Mouse (Mus musculus) bone marrow, adult 2 months (tissue): Measurements from ENCODE around the gene Olfr669.

Source experiments
- CTCF ChIP-seq: fragments of 200-500 bp; IDR thresholded peaks from 2 replicates; pipeline ENCODE4 v1.5.1; 2011; ENCODE audit warnings: low read length, control low read depth; ENCODE audit not compliant: control insufficient read depth, insufficient read depth
- POLR2A ChIP-seq: fragments of 200-500 bp; IDR thresholded peaks from 2 replicates; pipeline ENCODE4 v1.6.1; 2011; ENCODE audit warnings: low read depth, mild to moderate bottlenecking, control low read depth, low read length, borderline replicate concordance; ENCODE audit not compliant: control insufficient read depth

DNA sequence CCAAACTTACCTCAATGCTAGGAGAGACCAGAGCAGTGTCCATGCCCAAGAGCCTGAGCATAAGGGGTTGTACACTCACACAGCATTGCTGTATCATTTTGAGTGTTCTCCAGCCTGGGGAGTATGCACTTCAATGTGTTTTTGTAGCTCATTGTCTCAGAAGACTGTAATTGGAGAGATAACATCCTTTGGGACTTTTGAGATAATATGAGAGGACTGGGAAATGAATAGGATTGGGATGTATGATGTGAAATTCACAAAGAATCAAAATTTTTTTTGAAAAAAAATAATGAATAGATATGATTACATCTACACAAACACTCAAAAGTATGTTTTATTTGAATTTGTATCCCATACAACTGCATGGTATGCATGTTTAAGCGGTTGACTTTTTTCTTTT lies 6.1 kb upstream of the Olfr669 start, which contains the start of gene Olfr668:
- TF ChIP-seq CTCF (no peak), POLR2A (no peak)
